Mouse (Mus musculus): ENCODE results near the gene Fndc3b. TPM values are rescaled to one million over a fixed set of nuclear protein-coding genes. Genes with fewer than 3 reads are reported as not detected.

The Fndc3b gene
- total and polyA plus RNA-seq, 2 experiments from 2014 or later, result 16.4 to 57.1 TPM

GRCm38 (mm10) chr3:27632880-27633279 lies 78.2 kb downstream of the Fndc3b start:
- TF ChIP-seq CTCF (IDR thresholded peaks at IDR 0.05; ENCODE audit: low read depth) (no peak), EP300 (IDR thresholded peaks at IDR 0.05; ENCODE audit: low read depth) (no peak)

GRCm38 (mm10) chr3:27631112-27631511 lies 80.0 kb downstream of the Fndc3b start:
- DNase-seq (ENCODE audit: low spot score) (peak; percentile 93), ATAC-seq (ENCODE audit: insufficient read depth, low read depth) (peak; percentile 94)
- Histone ChIP-seq H3K36me3 (replicated peaks; ENCODE audit: control insufficient read depth, insufficient read depth, low read length) (peaks cover 2% of the 10 kb centered on the region; the same call in 1 of the 2 replicates), H3K4me1 (ENCODE audit: control insufficient read depth, insufficient read depth) (peaks cover 22% of the 10 kb centered on the region), H3K4me2 (ENCODE audit: low read depth, low read length) (peak overlapping the region; percentile 12; the same call in 1 of the 2 replicates), H3K4me3 (ENCODE audit: low read depth, low read length) (no peak overlapping the region), H3K9me3 (replicated peaks; ENCODE audit: control insufficient read depth, low read length) (no peaks in the 10 kb centered on the region), H3K27me3 (ENCODE audit: control insufficient read depth, insufficient read depth, low read length) (no peaks in the 10 kb centered on the region), H3K9ac (replicated peaks; ENCODE audit: low read depth, low read length) (no peak overlapping the region), H3K27ac (ENCODE audit: low read depth) (peak overlapping the region; percentile 74)
- 15% methylated on average over 7 of the region's 7 CpGs for WGBS
- TF ChIP-seq CTCF (IDR thresholded peaks at IDR 0.05; ENCODE audit: low read depth) (no peak), EP300 (IDR thresholded peaks at IDR 0.05; ENCODE audit: low read depth) (peak; percentile 58; the same call in 1 of the 2 replicates)

More at GRCm38 (mm10) chr3:27632880-27633279, 78.2 kb downstream of the Fndc3b start:
- Histone ChIP-seq H3K4me1 (ENCODE audit: control insufficient read depth, insufficient read depth) (peaks cover 25% of the 10 kb centered on the region), H3K4me2 (ENCODE audit: low read depth, low read length) (no peak overlapping the region), H3K9ac (replicated peaks; ENCODE audit: low read depth, low read length) (no peak overlapping the region), H3K4me3 (ENCODE audit: low read depth, low read length) (no peak overlapping the region), H3K27ac (ENCODE audit: low read depth) (no peak overlapping the region), H3K9me3 (replicated peaks; ENCODE audit: control insufficient read depth, low read length) (no peaks in the 10 kb centered on the region), H3K36me3 (replicated peaks; ENCODE audit: control insufficient read depth, insufficient read depth, low read length) (peaks cover 2% of the 10 kb centered on the region; the same call in 1 of the 2 replicates), H3K27me3 (ENCODE audit: control insufficient read depth, insufficient read depth, low read length) (no peaks in the 10 kb centered on the region)
- DNase-seq (ENCODE audit: low spot score) (no peak), ATAC-seq (ENCODE audit: insufficient read depth, low read depth) (no peak)
- 94% methylated on average over 1 of the region's 1 CpGs for WGBS

GRCm38 (mm10) chr3:27629716-27630115 lies 81.4 kb downstream of the Fndc3b start:
- Histone ChIP-seq H3K9me3 (replicated peaks; ENCODE audit: control insufficient read depth, low read length) (no peaks in the 10 kb centered on the region), H3K36me3 (replicated peaks; ENCODE audit: control insufficient read depth, insufficient read depth, low read length) (peaks cover 2% of the 10 kb centered on the region; the same call in 1 of the 2 replicates), H3K4me2 (ENCODE audit: low read depth, low read length) (no peak overlapping the region), H3K27ac (ENCODE audit: low read depth) (no peak overlapping the region), H3K27me3 (ENCODE audit: control insufficient read depth, insufficient read depth, low read length) (no peaks in the 10 kb centered on the region), H3K4me3 (ENCODE audit: low read depth, low read length) (no peak overlapping the region), H3K9ac (replicated peaks; ENCODE audit: low read depth, low read length) (no peak overlapping the region), H3K4me1 (ENCODE audit: control insufficient read depth, insufficient read depth) (peaks cover 31% of the 10 kb centered on the region)
- WGBS, result 95% methylated on average over 5 of the region's 5 CpGs
- no peak for TF ChIP-seq CTCF (IDR thresholded peaks at IDR 0.05; ENCODE audit: low read depth)
- no peak for TF ChIP-seq EP300 (IDR thresholded peaks at IDR 0.05; ENCODE audit: low read depth)
- ATAC-seq (ENCODE audit: insufficient read depth, low read depth), result no peak
- no peak for DNase-seq (ENCODE audit: low spot score)

GRCm38 (mm10) chr3:27626301-27626700 lies 84.8 kb downstream of the Fndc3b start:
- Histone ChIP-seq H3K4me2 (ENCODE audit: low read depth, low read length) (no peak overlapping the region), H3K36me3 (replicated peaks; ENCODE audit: control insufficient read depth, insufficient read depth, low read length) (peaks cover 2% of the 10 kb centered on the region; the same call in 1 of the 2 replicates), H3K4me3 (ENCODE audit: low read depth, low read length) (no peak overlapping the region), H3K9ac (replicated peaks; ENCODE audit: low read depth, low read length) (no peak overlapping the region), H3K27me3 (ENCODE audit: control insufficient read depth, insufficient read depth, low read length) (no peaks in the 10 kb centered on the region), H3K27ac (ENCODE audit: low read depth) (peak overlapping the region; percentile 66; the same call in 1 of the 2 replicates), H3K9me3 (replicated peaks; ENCODE audit: control insufficient read depth, low read length) (no peaks in the 10 kb centered on the region), H3K4me1 (ENCODE audit: control insufficient read depth, insufficient read depth) (peaks cover 32% of the 10 kb centered on the region)
- no peak for DNase-seq (ENCODE audit: low spot score)
- no peak for ATAC-seq (ENCODE audit: insufficient read depth, low read depth)
- 64% methylated on average over 8 of the region's 8 CpGs for WGBS
- no peak for TF ChIP-seq EP300 (IDR thresholded peaks at IDR 0.05; ENCODE audit: low read depth)
- TF ChIP-seq CTCF (IDR thresholded peaks at IDR 0.05; ENCODE audit: low read depth), result no peak

- H3K27ac ChIP-seq (ENCODE audit: low read depth), result peak overlapping the region; percentile 66
- ATAC-seq (ENCODE audit: insufficient read depth, low read depth), result no peak
Observed at GRCm38 (mm10) chr3:27625592-27625985, 85.5 kb downstream of the Fndc3b start.

More at GRCm38 (mm10) chr3:27625592-27625985, 85.5 kb downstream of the Fndc3b start:
- H3K36me3 ChIP-seq (replicated peaks; ENCODE audit: control insufficient read depth, insufficient read depth, low read length), result peaks cover 1% of the 10 kb centered on the region; the same call in 1 of the 2 replicates
- H3K9ac ChIP-seq (replicated peaks; ENCODE audit: low read depth, low read length), result no peak overlapping the region
- TF ChIP-seq CTCF (IDR thresholded peaks at IDR 0.05; ENCODE audit: low read depth) (no peak), EP300 (IDR thresholded peaks at IDR 0.05; ENCODE audit: low read depth) (no peak)
- no peaks in the 10 kb centered on the region for H3K27me3 ChIP-seq (ENCODE audit: control insufficient read depth, insufficient read depth, low read length)
- peaks cover 27% of the 10 kb centered on the region for H3K4me1 ChIP-seq (ENCODE audit: control insufficient read depth, insufficient read depth)
- no peaks in the 10 kb centered on the region for H3K9me3 ChIP-seq (replicated peaks; ENCODE audit: control insufficient read depth, low read length)
- H3K4me2 ChIP-seq (ENCODE audit: low read depth, low read length), result no peak overlapping the region
- 23% methylated on average over 8 of the region's 8 CpGs for WGBS
- DNase-seq (ENCODE audit: low spot score), result no peak
- H3K4me3 ChIP-seq (ENCODE audit: low read depth, low read length), result no peak overlapping the region
